Mouse (Mus musculus) retina, embryonic 14.5 days (tissue): ENCODE results near the gene Npcd.
A peak's percentile ranks its signal among the peaks of the same experiment; 100 is the strongest.

ENCODE experiments used
- DNase-seq: peaks from one replicate; pipeline ENCODE4 v3.0.0-alpha.2; 2015; ENCODE audit warnings: low spot score

Gene Npcd

DNA sequence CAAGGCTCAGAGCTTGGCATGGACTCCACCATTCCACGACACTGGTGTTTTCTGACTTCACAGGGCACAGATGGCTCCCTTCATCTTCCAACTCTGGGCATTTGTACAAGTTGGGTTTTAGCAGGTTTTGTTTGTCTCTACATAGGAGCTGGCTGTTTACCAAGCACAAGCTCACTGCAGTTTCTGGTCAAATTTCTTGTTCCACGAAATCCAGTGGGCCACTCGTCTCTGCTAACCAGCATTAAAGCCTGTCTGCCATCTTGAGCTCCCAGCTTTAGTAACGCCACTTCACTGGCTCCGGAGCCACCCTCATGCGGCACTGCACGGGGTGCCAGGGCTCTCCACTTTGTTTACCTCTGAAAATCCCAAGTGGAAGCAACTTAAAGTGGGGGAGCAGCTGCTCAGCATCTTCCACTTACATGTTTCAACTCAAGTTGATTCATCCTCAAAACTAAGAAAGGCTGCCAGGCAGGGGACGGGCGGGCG is 67.4 kb downstream of the Npcd start:
- DNase-seq: no peak

- no peak for DNase-seq
Measured at GRCm38 (mm10) chr15:79766168-79766567, 67.9 kb downstream of the Npcd start.

DNA sequence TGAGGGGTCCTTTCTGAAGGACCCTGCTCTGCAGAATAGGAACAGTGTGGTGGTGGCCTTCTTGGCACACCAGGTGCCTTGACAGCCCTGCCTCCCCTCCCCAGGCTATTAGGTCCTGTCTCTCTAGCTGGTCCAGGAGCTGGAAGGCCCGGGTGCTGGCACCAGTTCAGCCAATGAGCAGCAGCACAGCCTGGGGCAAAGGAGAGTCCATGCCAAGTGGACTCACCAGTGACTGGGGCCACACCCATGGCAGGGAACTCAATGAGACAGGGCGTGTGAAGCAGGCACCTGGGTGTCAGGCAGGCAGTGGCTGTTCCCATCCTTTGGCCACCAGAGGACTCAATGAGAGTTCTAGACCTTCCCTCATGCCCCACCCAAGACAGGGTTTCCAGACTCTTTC is 68.7 kb downstream of the Npcd start:
- DNase-seq: no peak

- DNase-seq: no peak
Measured at GRCm38 (mm10) chr15:79764539-79765267, 69.3 kb downstream of the Npcd start.

- no peak for DNase-seq
Measured at GRCm38 (mm10) chr15:79763601-79764246, 70.3 kb downstream of the Npcd start.

GRCm38 (mm10) chr15:79763001-79763400 is 71.0 kb downstream of the Npcd start:
- no peak for DNase-seq

DNA sequence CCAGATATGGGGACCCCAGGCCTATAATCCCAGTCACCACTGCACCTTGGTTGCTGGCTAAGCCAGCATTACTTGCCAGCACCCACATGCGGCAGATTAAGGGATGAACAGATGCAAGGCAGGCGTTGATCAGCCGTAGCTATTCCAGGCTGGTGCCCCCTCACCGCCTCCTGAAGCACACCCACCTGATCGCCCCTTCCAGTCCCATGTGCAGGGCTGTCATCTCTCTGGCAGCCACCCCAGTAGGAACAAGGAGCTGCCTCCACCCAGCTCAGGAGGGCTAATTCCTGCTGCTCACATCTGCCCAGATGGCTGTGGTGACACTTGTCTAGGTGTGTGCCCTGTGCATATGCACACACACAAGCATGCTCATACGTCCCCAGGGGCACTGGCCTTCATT is 73.1 kb downstream of the Npcd start:
- DNase-seq: no peak

GRCm38 (mm10) chr15:79757118-79757517 is 76.9 kb downstream of the Npcd start:
- DNase-seq: no peak

DNA sequence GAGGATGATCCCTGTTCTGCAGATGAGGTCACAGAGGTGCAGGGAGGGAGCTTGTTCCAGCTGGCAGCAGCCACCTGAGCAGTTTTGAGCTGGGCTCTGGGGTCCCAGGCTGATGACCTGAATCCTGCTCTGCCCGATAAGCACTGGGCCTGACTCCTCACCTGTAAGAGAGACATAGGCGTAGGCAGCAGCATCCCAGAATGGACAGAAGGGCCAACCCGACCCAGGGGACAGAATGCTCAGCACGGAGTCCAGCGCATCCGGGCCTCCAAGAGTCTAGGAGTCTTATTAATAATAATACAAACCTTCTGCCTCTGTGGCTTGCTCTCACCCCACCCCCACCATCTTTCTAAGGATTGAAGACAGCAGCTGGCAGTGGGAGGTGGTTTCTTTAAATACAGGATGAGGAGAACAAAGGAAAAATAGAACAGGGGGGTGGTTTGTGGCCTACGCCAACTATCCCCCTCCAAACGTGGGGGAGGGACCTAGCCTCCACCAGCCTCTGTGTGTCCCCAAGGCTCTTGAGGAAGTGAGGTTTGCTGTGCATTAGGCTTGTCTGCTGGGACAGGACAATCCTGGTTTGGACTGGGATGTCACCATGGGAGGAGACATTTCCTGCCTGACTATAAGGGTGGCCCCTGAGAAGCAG is 77.9 kb downstream of the Npcd start:
- DNase-seq: no peak

- no peak for DNase-seq
Measured at GRCm38 (mm10) chr15:79755176-79755575, 78.9 kb downstream of the Npcd start.

- no peak for DNase-seq
Measured at GRCm38 (mm10) chr15:79753873-79754272, 80.2 kb downstream of the Npcd start.

GRCm38 (mm10) chr15:79753420-79753752 is 80.7 kb downstream of the Npcd start:
- no peak for DNase-seq

GRCm38 (mm10) chr15:79752742-79753419 is 81.2 kb downstream of the Npcd start:
- peak; percentile 84 for DNase-seq

DNA sequence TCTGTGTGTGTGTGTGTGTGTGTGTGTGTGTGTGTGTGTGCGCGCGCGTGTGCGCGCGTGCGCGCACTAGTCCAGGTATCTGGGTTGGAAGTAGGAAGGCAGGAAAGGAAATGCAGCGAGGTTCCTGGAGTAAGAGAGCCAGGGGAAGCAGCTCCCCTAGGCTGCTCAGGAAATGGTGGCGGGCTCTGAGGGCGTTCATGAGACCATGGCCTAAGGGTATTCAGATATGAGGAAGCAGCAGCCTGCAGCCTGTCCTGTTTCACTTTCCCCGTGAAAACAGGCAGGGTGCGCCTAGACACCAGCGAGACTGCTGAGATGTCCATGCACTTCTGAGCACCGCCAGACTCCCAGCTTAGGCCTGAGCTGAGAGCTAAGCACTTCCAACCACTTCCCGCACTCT is 82.3 kb downstream of the Npcd start:
- no peak for DNase-seq

DNA sequence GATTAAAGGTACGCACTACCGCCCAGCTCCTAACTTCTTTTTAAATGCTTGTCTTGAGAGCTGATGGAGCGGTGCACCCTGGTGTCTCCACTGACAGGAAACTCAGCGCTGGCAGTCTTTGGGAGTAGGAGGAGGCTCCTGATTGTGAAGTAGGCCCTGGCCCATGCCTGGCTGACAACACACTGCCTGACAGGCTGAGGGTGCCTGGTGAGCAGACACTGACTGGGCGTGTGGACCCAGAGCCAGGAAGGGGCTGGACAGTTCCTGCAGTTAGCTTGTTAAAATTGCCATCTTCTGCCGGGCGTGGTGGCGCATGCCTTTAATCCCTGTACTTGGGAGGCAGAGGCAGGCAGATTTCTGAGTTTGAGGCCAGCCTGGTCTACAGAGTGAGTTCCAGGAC is 83.8 kb downstream of the Npcd start:
- no peak for DNase-seq

DNA sequence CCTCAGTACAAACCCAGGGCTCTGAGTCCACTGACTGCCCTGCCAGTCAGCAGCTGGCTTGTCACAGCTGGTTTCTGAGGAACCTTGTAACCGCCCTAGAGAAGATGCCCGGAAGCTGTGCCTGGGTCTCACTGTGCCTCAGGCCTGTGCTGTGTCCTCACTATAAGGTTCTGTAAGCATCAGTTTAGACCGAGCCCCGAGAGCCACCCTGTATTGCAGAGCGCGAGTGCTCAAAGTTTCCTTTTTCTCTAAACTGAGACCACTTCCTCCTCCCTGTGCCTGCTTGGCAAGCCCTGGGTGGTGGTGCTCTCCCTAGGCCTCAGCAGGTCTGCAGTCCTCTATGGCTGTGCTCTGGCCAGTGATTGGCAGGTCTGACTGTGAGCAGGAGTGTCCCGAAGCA is 84.9 kb downstream of the Npcd start:
- no peak for DNase-seq

GRCm38 (mm10) chr15:79747998-79748397 is 86.0 kb downstream of the Npcd start:
- peak; percentile 80 for DNase-seq

GRCm38 (mm10) chr15:79745883-79746282 is 88.2 kb downstream of the Npcd start:
- no peak for DNase-seq

GRCm38 (mm10) chr15:79745312-79745711 is 88.7 kb downstream of the Npcd start:
- no peak for DNase-seq

DNA sequence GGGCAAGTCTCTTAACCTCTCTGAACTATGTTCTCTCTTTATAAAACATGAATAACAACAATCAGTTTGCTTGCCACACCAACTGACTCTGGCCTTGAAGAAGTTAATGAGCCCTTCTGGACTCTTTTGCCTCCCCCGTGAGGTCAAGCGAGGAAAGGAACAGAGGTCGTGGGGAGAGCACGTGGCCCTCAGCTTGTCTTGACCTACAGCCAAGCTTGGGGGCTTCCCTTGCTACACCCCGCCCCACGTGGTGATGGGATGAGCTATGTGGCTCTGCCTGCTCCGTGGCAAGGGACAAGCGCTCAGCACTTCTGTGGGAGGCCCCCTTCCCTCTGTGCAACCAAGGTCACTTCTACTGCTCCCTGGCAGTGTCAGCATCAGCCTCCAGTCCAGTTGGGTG is 89.3 kb downstream of the Npcd start:
- no peak for DNase-seq

DNA sequence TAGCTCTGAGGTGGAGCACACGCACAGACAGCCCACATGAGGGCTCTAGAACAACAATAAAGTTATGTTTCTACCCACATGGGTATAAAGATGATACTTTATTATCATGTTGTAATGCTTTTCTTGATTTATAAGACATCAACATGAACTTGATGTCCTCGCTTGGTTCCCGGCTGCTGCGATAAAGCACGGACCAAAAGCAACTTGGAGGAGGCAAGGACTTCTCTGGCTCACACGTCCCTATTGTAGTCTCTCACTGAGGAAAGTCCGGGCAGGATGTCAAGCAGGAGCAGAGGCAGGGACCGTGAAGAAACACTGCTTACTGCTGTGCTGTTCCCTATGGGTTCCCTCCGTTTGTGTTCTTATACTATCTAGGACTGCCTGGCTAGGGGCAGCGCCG is 90.0 kb downstream of the Npcd start:
- DNase-seq: no peak

GRCm38 (mm10) chr15:79742706-79743023 is 91.4 kb downstream of the Npcd start:
- DNase-seq: no peak
